ENCODE assay signal across 28 mouse cellular contexts in the genomic region with DNA sequence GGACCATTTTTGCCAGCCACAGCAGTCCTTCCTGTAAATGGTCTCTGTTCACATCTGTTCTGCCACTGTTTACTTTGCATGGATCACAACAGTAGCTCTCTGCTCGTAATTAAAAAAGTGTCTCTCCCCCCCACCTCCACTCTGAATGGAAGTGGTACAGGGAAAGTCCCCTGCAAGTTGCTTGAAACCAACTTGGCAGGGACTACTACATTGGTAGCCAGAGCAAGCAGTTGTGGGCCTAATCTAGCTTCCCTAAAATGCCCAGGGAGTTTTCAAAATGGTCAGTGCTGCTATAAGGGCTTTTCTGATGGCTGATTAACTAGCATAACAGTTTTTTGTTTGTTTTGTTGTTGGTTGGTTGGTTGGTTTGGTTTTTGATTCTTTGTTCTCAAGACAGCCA. TPM values are rescaled to one million over a fixed set of nuclear protein-coding genes. Genes with fewer than 3 reads are reported as not detected.
DNase-seq lines count a peak whose midpoint lies in the region; ATAC-seq and TF ChIP-seq lines count a peak whose summit lies in the region.
"Had no signal": no experiment of that assay in that cellular context is flagged by ENCODE, and none has a peak within 500 bp of the region (broad histone marks: within the 10 kb centered on the region; RNA-seq: fewer than 3 reads in every experiment).

No protein-coding gene starts in this region.

- H3K4me3 ChIP-seq in kidney, postnatal 0 days (replicated peaks; ENCODE audit: low read depth, low read length): no peak overlapping the region
- H3K4me3 ChIP-seq: embryonic facial prominence, embryonic 13.5 days; forebrain, embryonic 10.5 days; heart, embryonic 10.5 days; heart, embryonic 15.5 days; hindbrain, embryonic 12.5 days; limb, embryonic 12.5 days; liver, embryonic 12.5 days; megakaryocyte, embryonic 14.5 days; midbrain, embryonic 12.5 days; neural tube, embryonic 13.5 days; stomach, embryonic 15.5 days had no signal

- H3K9ac ChIP-seq in kidney, postnatal 0 days (ENCODE audit: low read depth, low read length): no peak overlapping the region
- H3K9ac ChIP-seq: embryonic facial prominence, embryonic 13.5 days; heart, embryonic 15.5 days; hindbrain, embryonic 12.5 days; limb, embryonic 12.5 days; liver, embryonic 12.5 days; liver, postnatal 0 days; midbrain, embryonic 12.5 days; neural tube, embryonic 13.5 days; stomach, embryonic 15.5 days had no signal

- DNase-seq in heart, adult 11 months: peak; percentile 86
- no peak for DNase-seq in heart, postnatal 4 days
- no peak for DNase-seq in kidney, postnatal 0 days (ENCODE audit: low spot score)
- no peak for DNase-seq in kidney, postnatal 36 days
- peak; percentile 5 for DNase-seq in brain, embryonic 14.5 days (ENCODE audit: low read depth)
- peak; percentile 9 for DNase-seq in splenic B cell, adult 2 months (ENCODE audit: low read depth, low spot score)
- no peak for DNase-seq in lung, postnatal 4 days
- DNase-seq in thymus, postnatal 25 days: no peak
- DNase-seq: adrenal gland, adult 8-10 months; cerebellum, adult 11-12 months; cerebellum, adult 9-11 months; layer of hippocampus, adult 9-11 months; liver, postnatal 0 days; lung, postnatal 36 days had no signal

- no peak for TF ChIP-seq POLR2A in brain, embryonic 14.5 days (IDR thresholded peaks at IDR 0.05; ENCODE audit: borderline replicate concordance, extremely low read depth, insufficient read depth, insufficient read length, poor library complexity, severe bottlenecking)

- no peak overlapping the region for H3K4me2 ChIP-seq in kidney, postnatal 0 days (ENCODE audit: low read length)
- H3K4me2 ChIP-seq: embryonic facial prominence, embryonic 13.5 days; heart, embryonic 15.5 days; hindbrain, embryonic 12.5 days; limb, embryonic 12.5 days; liver, embryonic 12.5 days; midbrain, embryonic 12.5 days; neural tube, embryonic 13.5 days; stomach, embryonic 15.5 days had no signal

- peak overlapping the region; percentile 47; the same call in 1 of the 2 replicates for H3K27ac ChIP-seq in kidney, postnatal 0 days
- H3K27ac ChIP-seq: embryonic facial prominence, embryonic 13.5 days; forebrain, embryonic 10.5 days; heart, embryonic 10.5 days; heart, embryonic 15.5 days; hindbrain, embryonic 12.5 days; hindbrain, postnatal 0 days; limb, embryonic 12.5 days; liver, embryonic 12.5 days; midbrain, embryonic 12.5 days; neural tube, embryonic 13.5 days; stomach, embryonic 15.5 days had no signal

- H3K27me3 ChIP-seq in kidney, postnatal 0 days (ENCODE audit: insufficient read depth, low read length): no peaks in the 10 kb centered on the region
- H3K27me3 ChIP-seq in splenic B cell, adult 2 months (ENCODE audit: control insufficient read depth, insufficient read depth, low read length, poor library complexity, severe bottlenecking): no peaks in the 10 kb centered on the region; the same call in 1 of the 2 replicates
- H3K27me3 ChIP-seq: embryonic facial prominence, embryonic 13.5 days; heart, embryonic 15.5 days; hindbrain, embryonic 12.5 days; limb, embryonic 12.5 days; liver, embryonic 12.5 days; megakaryocyte, embryonic 14.5 days; midbrain, embryonic 12.5 days; neural tube, embryonic 13.5 days; stomach, embryonic 15.5 days had no signal

- 43% methylated on average over 1 of the region's 1 CpGs for WGBS in kidney, postnatal 0 days

- ATAC-seq in kidney, postnatal 0 days (replicated peaks; ENCODE audit: low FRiP score, low read depth): no peak
- ATAC-seq: forebrain, embryonic 16.5 days; hindbrain, postnatal 0 days; intestine, embryonic 16.5 days; liver, embryonic 12.5 days; liver, postnatal 0 days had no signal

- peaks cover 9% of the 10 kb centered on the region; the same call in 1 of the 2 replicates for H3K36me3 ChIP-seq in kidney, postnatal 0 days (ENCODE audit: insufficient read depth, low read length)
- H3K36me3 ChIP-seq in splenic B cell, adult 2 months (ENCODE audit: control insufficient read depth, insufficient read depth, low read length, poor library complexity, severe bottlenecking): no peaks in the 10 kb centered on the region

- H3K9me3 ChIP-seq in kidney, postnatal 0 days (replicated peaks; ENCODE audit: low read length): no peaks in the 10 kb centered on the region
- H3K9me3 ChIP-seq: embryonic facial prominence, embryonic 13.5 days; forebrain, embryonic 10.5 days; heart, embryonic 10.5 days; heart, embryonic 15.5 days; hindbrain, embryonic 12.5 days; limb, embryonic 12.5 days; liver, embryonic 12.5 days; megakaryocyte, embryonic 14.5 days; midbrain, embryonic 12.5 days; neural tube, embryonic 13.5 days; stomach, embryonic 15.5 days had no signal

- peaks cover 15% of the 10 kb centered on the region for H3K4me1 ChIP-seq in kidney, postnatal 0 days (replicated peaks; ENCODE audit: insufficient read depth, low read length)
- H3K4me1 ChIP-seq: embryonic facial prominence, embryonic 13.5 days; forebrain, embryonic 10.5 days; heart, embryonic 10.5 days; hindbrain, embryonic 12.5 days; midbrain, embryonic 12.5 days; neural tube, embryonic 13.5 days; stomach, embryonic 15.5 days had no signal

- TF ChIP-seq CTCF in kidney, postnatal 0 days (IDR thresholded peaks at IDR 0.05; ENCODE audit: low read depth): no peak
- no peak for TF ChIP-seq CTCF in brain, embryonic 14.5 days (IDR thresholded peaks at IDR 0.05; ENCODE audit: borderline replicate concordance, extremely low read depth, insufficient read depth, insufficient read length)

RNA-seq across cellular contexts. Expression of a gene that starts 9.5 kb away (rescaled TPM):
- total RNA-seq in heart, postnatal 4 days (2021): 10 to 100 TPM; 44.6 to 47.0 TPM
- 55.2 and 59.5 TPM in 2 replicates for polyA plus RNA-seq in kidney, postnatal 0 days (2015; fragmentation: Nextera tagmentation; extraction: Ambion mirVana)
- 25.0 and 26.2 TPM in 2 replicates for polyA plus RNA-seq in brain, embryonic 14.5 days (2012; rRNA removed)

Comparison
In these comparisons a context has a peak if more than half of its experiments do, and no peak if none do; other contexts are left out.
1. DNase-seq: peak in heart, adult 11 months (single experiment), brain, embryonic 14.5 days (single experiment) and splenic B cell, adult 2 months (single experiment); none in heart, postnatal 4 days (single experiment), kidney, postnatal 0 days (single experiment), kidney, postnatal 36 days (0 of 2), lung, postnatal 4 days (0 of 2) and thymus, postnatal 25 days (single experiment).